8 mouse cellular contexts compared by ENCODE assay signal in the genomic region with DNA sequence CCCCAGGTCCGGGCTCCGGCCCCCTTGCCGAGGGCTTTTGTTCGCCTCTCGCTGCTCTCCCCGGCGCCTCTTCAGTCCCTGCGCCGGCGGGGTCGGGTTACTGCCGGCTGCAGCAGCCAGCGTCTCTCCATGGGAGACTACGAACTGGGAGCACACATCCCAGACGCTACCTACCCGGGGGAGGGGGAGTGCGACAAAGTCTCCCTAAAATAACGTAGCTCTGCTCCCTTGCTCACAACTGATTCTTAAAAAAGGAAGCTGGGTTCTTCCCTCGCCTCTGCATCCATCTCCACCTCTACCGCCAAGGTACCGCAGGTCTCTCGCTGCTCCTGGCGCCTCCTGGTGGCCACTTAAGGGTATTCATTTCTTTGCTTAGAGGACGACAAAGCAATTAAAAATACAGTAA. TPM values are rescaled to one million over a fixed set of nuclear protein-coding genes. Genes with fewer than 3 reads are reported as not detected.
DNase-seq lines count a peak whose midpoint lies in the region; ATAC-seq and TF ChIP-seq lines count a peak whose summit lies in the region.

A gene (minus strand): TSS at position 292 of the 406 bp plus-strand sequence.

- peak within 1 kb of the TSS; percentile 64 for H3K4me3 ChIP-seq in forebrain, embryonic 10.5 days
- peak within 1 kb of the TSS; percentile 42 to 44 for H3K4me3 ChIP-seq in heart, embryonic 14.5 days (ENCODE audit: control insufficient read depth in 1 of 2, insufficient read depth in 1 of 2, low read depth in 1 of 2, low read length in 2 of 2)
- H3K4me3 ChIP-seq in kidney, postnatal 0 days (replicated peaks; ENCODE audit: low read depth, low read length): peak within 1 kb of the TSS; percentile 35
- peak within 1 kb of the TSS; percentile 56 for H3K4me3 ChIP-seq in stomach, embryonic 15.5 days (replicated peaks)

- TF ChIP-seq CTCF in kidney, postnatal 0 days (IDR thresholded peaks at IDR 0.05; ENCODE audit: low read depth): peak; percentile 98

- DNase-seq in CD4-positive, CD25-positive, alpha-beta regulatory T cell, adult 2 months (ENCODE audit: low read depth, low spot score): peak; percentile 90
- peak; percentile 41 for DNase-seq in c-Kit-negative CD71-positive TER-119-positive erythroid progenitor cells, embryonic 14.5 days (ENCODE audit: low read depth, low spot score)
- no peak for DNase-seq in forebrain, embryonic 10.5 days (ENCODE audit: extremely low spot score, low spot score)
- DNase-seq in kidney, postnatal 0 days (ENCODE audit: low spot score): peak; percentile 94
- peak; percentile 77 for DNase-seq in liver

- peaks cover 50% of the 10 kb centered on the region for H3K27me3 ChIP-seq in forebrain, embryonic 10.5 days (ENCODE audit: poor library complexity, severe bottlenecking)
- peaks cover 72% of the 10 kb centered on the region for H3K27me3 ChIP-seq in heart, embryonic 14.5 days (ENCODE audit: control insufficient read depth, insufficient read depth, low read length)
- peaks cover 53% of the 10 kb centered on the region for H3K27me3 ChIP-seq in kidney, postnatal 0 days (ENCODE audit: insufficient read depth, low read length)
- peaks cover 70% of the 10 kb centered on the region for H3K27me3 ChIP-seq in stomach, embryonic 15.5 days (replicated peaks)

- ATAC-seq in heart, embryonic 14.5 days (ENCODE audit: insufficient number of reproducible peaks, insufficient read depth, low FRiP score, low read depth): no peak
- no peak for ATAC-seq in kidney, postnatal 0 days (replicated peaks; ENCODE audit: low FRiP score, low read depth)
- peak; percentile 65; the same call in 1 of the 2 replicates for ATAC-seq in monocyte, adult 5-6 weeks (replicated peaks; ENCODE audit: insufficient number of reproducible peaks, low FRiP score, low TSS enrichment, poor library complexity, severe bottlenecking)
- no peak for ATAC-seq in stomach, embryonic 15.5 days (ENCODE audit: insufficient read depth, low FRiP score, low read depth)

- peaks cover 31% of the 10 kb centered on the region for H3K4me1 ChIP-seq in forebrain, embryonic 10.5 days
- H3K4me1 ChIP-seq in heart, embryonic 14.5 days (ENCODE audit: control insufficient read depth in 2 of 2, insufficient read depth in 2 of 2, low read length in 2 of 2): peaks cover 11 to 26% of the 10 kb centered on the region in 2 experiments; a peak in 3 of 4 replicates
- peaks cover 30% of the 10 kb centered on the region for H3K4me1 ChIP-seq in kidney, postnatal 0 days (replicated peaks; ENCODE audit: insufficient read depth, low read length)
- H3K4me1 ChIP-seq in stomach, embryonic 15.5 days: peaks cover 32% of the 10 kb centered on the region

- H3K9ac ChIP-seq in heart, embryonic 14.5 days (ENCODE audit: low read length): no peak within 1 kb of the TSS
- 0 out of 2 replicates have a peak within 1 kb of the TSS, but pooled peaks have one; percentile 10 for H3K9ac ChIP-seq in kidney, postnatal 0 days (ENCODE audit: low read depth, low read length)
- no peak within 1 kb of the TSS for H3K9ac ChIP-seq in stomach, embryonic 15.5 days

- H3K36me3 ChIP-seq in forebrain, embryonic 10.5 days (replicated peaks): peaks cover 40% of the 10 kb centered on the region
- H3K36me3 ChIP-seq in heart, embryonic 14.5 days (ENCODE audit: control insufficient read depth, insufficient read depth, low read length): no peaks in the 10 kb centered on the region
- no peaks in the 10 kb centered on the region for H3K36me3 ChIP-seq in kidney, postnatal 0 days (ENCODE audit: insufficient read depth, low read length)
- H3K36me3 ChIP-seq in stomach, embryonic 15.5 days: no peaks in the 10 kb centered on the region

- H3K27ac ChIP-seq in forebrain, embryonic 10.5 days: peak within 1 kb of the TSS; percentile 95
- no peak within 1 kb of the TSS for H3K27ac ChIP-seq in heart, embryonic 14.5 days (replicated peaks in 1 of 2; ENCODE audit: control insufficient read depth in 1 of 2, insufficient read depth in 1 of 2, low read depth in 2 of 2, low read length in 2 of 2)
- no peak within 1 kb of the TSS for H3K27ac ChIP-seq in kidney, postnatal 0 days
- H3K27ac ChIP-seq in stomach, embryonic 15.5 days: no peak within 1 kb of the TSS

- peak within 1 kb of the TSS; percentile 82 for H3K4me2 ChIP-seq in heart, embryonic 14.5 days (ENCODE audit: low read length)
- peak within 1 kb of the TSS; percentile 94 for H3K4me2 ChIP-seq in kidney, postnatal 0 days (ENCODE audit: low read length)
- H3K4me2 ChIP-seq in stomach, embryonic 15.5 days: peak within 1 kb of the TSS; percentile 99

- peaks cover 42% of the 10 kb centered on the region for H3K9me3 ChIP-seq in forebrain, embryonic 10.5 days
- H3K9me3 ChIP-seq in heart, embryonic 14.5 days (ENCODE audit: control insufficient read depth, low read length): no peaks in the 10 kb centered on the region
- no peaks in the 10 kb centered on the region for H3K9me3 ChIP-seq in kidney, postnatal 0 days (replicated peaks; ENCODE audit: low read length)
- no peaks in the 10 kb centered on the region for H3K9me3 ChIP-seq in stomach, embryonic 15.5 days

- WGBS in forebrain, embryonic 10.5 days: under 1% methylated on average over 24 of the region's 24 CpGs
- WGBS in heart, embryonic 14.5 days: under 1% methylated on average over 24 of the region's 24 CpGs
- WGBS in kidney, postnatal 0 days: 1% methylated on average over 24 of the region's 24 CpGs
- 0% methylated on average over 24 of the region's 24 CpGs for WGBS in stomach, embryonic 15.5 days

RNA-seq across cellular contexts. Expression of the gene that starts here (rescaled TPM):
- polyA plus RNA-seq in forebrain, embryonic 10.5 days (2016; fragmentation: Nextera tagmentation; extraction: Ambion mirVana): 1.6 and 1.7 TPM in 2 replicates
- polyA plus RNA-seq in heart, embryonic 14.5 days (2014; fragmentation: Nextera tagmentation; extraction: Ambion mirVana): not detected in 2 replicates
- polyA plus RNA-seq in kidney, postnatal 0 days (2015; fragmentation: Nextera tagmentation; extraction: Ambion mirVana): 0.08 and 0.09 TPM in 2 replicates
- not detected in 3 replicates for total RNA-seq in monocyte, adult 5-6 weeks (2017)
- 0.17 and 0.18 TPM in 2 replicates for polyA plus RNA-seq in stomach, embryonic 15.5 days (2015; fragmentation: Nextera tagmentation; extraction: Ambion mirVana)

Comparison
In these comparisons a context has a peak if more than half of its experiments do, and no peak if none do; other contexts are left out.
1. Peak in DNase-seq, H3K4me3 ChIP-seq, H3K9ac ChIP-seq and H3K4me2 ChIP-seq in kidney, postnatal 0 days; RNA of the gene not detected or under 1 TPM.
2. Peak in ATAC-seq in monocyte, adult 5-6 weeks; RNA of the gene not detected or under 1 TPM.